Mouse (Mus musculus) splenic B cell, adult 2 months (primary cell): ENCODE results near the gene Ric8b.
A peak's percentile ranks its signal among the peaks of the same experiment; 100 is the strongest.

ENCODE experiments used
- DNase-seq: peaks from one replicate; pipeline ENCODE4 v3.0.0-alpha.2; 2011; ENCODE audit warnings: low read depth, low spot score
- H3K27me3 ChIP-seq: 2 replicates; pipeline ENCODE4 v1.6.1; 2012; ENCODE audit warnings: mild to moderate bottlenecking, low read length, moderate library complexity, mixed read lengths; ENCODE audit not compliant: control insufficient read depth, poor library complexity, insufficient read depth, severe bottlenecking
- H3K36me3 ChIP-seq: 2 replicates; pipeline ENCODE4 v1.6.1; 2012; ENCODE audit warnings: mild to moderate bottlenecking, low read length, moderate library complexity, mixed read lengths; ENCODE audit not compliant: control insufficient read depth, poor library complexity, insufficient read depth, severe bottlenecking

Gene Ric8b

DNA sequence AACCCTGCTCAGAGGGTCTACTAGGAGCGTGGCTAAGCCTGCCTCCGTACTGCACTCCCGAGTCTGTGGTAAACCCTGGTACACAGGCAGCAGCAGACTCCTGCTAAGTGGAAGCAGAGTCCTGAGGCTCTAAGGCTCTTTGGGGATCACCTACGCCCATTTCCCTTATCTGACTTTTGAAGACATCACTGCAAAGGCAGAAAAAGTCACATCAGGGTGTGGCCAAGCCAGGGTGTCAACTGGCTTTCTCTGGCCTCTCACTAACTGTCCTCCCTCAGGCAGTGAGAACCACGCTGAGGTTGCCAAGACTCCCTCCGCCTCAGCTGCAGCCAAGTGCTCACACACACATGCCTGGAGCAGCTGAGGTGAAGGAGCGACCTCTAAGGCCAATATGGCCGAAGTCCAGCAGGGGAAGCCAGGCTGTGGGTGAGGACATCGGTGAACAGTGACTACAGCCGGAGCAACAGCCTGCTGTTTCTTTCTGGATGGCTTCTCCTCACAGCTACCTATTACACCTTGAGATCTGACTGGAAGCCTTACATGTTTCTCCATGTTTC lies 110.3 kb downstream of the Ric8b start:
- Histone ChIP-seq H3K27me3 (no peaks in the 10 kb centered on the region), H3K36me3 (no peaks in the 10 kb centered on the region)
- no peak for DNase-seq

- no peak for DNase-seq
Observed at GRCm38 (mm10) chr10:85035131-85035725, 117.8 kb downstream of the Ric8b start.

GRCm38 (mm10) chr10:85038147-85038546 lies 120.7 kb downstream of the Ric8b start:
- no peak for DNase-seq
- H3K36me3 ChIP-seq = no peaks in the 10 kb centered on the region
- H3K27me3 ChIP-seq = no peaks in the 10 kb centered on the region

More at GRCm38 (mm10) chr10:85035131-85035725, 117.8 kb downstream of the Ric8b start:
- no peaks in the 10 kb centered on the region for H3K27me3 ChIP-seq
- H3K36me3 ChIP-seq = no peaks in the 10 kb centered on the region

- no peak for DNase-seq
- no peaks in the 10 kb centered on the region for H3K36me3 ChIP-seq
- H3K27me3 ChIP-seq = no peaks in the 10 kb centered on the region
Observed at GRCm38 (mm10) chr10:85038852-85039251, 121.4 kb downstream of the Ric8b start.

- no peak for DNase-seq
- Histone ChIP-seq H3K27me3 (no peaks in the 10 kb centered on the region), H3K36me3 (no peaks in the 10 kb centered on the region)
Observed at GRCm38 (mm10) chr10:85044191-85044711, 126.8 kb downstream of the Ric8b start.

- peak; percentile 34 for DNase-seq
- Histone ChIP-seq H3K36me3 (no peaks in the 10 kb centered on the region), H3K27me3 (no peaks in the 10 kb centered on the region)
Observed at GRCm38 (mm10) chr10:85044732-85045720, 127.6 kb downstream of the Ric8b start.

DNA sequence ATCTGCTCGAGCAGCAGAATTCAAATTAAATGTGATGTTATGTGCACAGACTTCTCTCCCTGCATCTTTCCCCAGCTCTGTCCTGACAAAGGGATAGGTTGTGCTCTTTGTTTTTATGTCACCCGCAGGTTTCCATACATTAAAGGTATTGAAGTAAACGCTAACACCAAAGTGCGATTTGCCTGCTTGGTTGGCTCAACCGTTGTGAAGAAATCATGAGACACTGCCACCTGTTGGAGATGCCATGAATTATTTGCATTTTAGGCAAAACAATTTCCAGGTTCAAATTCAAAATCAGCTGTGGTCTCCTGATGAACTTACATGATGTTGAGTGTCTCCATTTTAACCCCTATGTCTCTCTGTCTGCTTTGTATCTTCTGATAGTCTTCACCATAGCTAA lies 129.2 kb downstream of the Ric8b start:
- H3K27me3 ChIP-seq = no peaks in the 10 kb centered on the region
- peak; percentile 63 for DNase-seq

DNA sequence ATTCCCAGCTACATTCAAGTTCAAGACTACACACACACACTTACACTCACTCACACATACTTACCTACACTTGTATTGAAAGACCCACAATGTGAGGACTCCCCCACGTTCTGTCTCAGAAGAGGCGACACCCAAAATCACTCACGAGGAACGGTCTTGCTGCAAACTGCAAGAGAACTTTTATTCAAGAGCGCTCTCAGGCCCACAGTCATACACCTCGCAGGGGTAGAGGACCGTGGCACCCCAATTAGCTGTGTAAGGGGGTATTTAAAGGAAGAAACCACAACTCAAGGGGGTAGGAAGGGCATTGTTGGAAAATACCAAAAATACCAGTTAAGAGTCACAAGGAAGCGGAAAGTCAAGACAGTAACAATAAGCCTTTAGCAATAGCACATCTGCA lies 130.6 kb downstream of the Ric8b start:
- Histone ChIP-seq H3K27me3 (no peaks in the 10 kb centered on the region), H3K36me3 (no peaks in the 10 kb centered on the region)
- DNase-seq = no peak

More for the DNA sequence above, 129.2 kb downstream of the Ric8b start:
- H3K36me3 ChIP-seq = no peaks in the 10 kb centered on the region

GRCm38 (mm10) chr10:85050668-85051208 lies 133.3 kb downstream of the Ric8b start:
- Histone ChIP-seq H3K36me3 (no peaks in the 10 kb centered on the region), H3K27me3 (no peaks in the 10 kb centered on the region)
- DNase-seq = no peak

- Histone ChIP-seq H3K36me3 (no peaks in the 10 kb centered on the region), H3K27me3 (no peaks in the 10 kb centered on the region)
- DNase-seq = no peak
Observed at GRCm38 (mm10) chr10:85052451-85052850, 135.0 kb downstream of the Ric8b start.

GRCm38 (mm10) chr10:85054876-85055275 lies 137.5 kb downstream of the Ric8b start:
- DNase-seq = no peak

More at GRCm38 (mm10) chr10:85054876-85055275, 137.5 kb downstream of the Ric8b start:
- Histone ChIP-seq H3K36me3 (no peaks in the 10 kb centered on the region), H3K27me3 (no peaks in the 10 kb centered on the region)
